Mouse (Mus musculus): ENCODE data around the gene Atxn7l1. TPM values are rescaled to one million over a fixed set of nuclear protein-coding genes. Genes with fewer than 3 reads are reported as not detected.

Gene Atxn7l1
- polyA plus RNA-seq, 1 experiment from 2014 or later: 15.7 TPM

DNA sequence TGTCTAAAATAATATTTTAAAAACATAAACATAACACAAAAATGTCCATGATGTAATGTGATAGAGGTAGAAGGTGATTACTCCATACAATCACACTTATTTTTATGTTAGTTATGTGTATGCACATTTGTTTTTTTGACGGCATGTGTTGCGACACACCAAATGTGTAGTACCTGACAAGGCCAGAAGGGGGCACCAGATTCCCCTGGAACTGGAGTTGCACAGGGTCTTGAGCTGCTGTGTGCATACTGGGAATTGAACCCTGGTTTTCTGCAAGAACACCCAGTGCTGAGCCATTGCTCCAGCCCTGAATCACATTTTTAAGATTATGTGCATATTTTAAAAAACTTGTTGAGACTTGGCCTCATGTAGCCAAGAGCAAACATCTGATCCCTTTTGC lies 133.3 kb downstream of the Atxn7l1 start:
- H3K27ac ChIP-seq (ENCODE audit: low read length): no peak overlapping the region
- no peak overlapping the region for H3K9ac ChIP-seq (ENCODE audit: low read length)
- no peaks in the 10 kb centered on the region for H3K9me3 ChIP-seq (ENCODE audit: control insufficient read depth, low read length)
- H3K27me3 ChIP-seq (ENCODE audit: control insufficient read depth, insufficient read depth, low read depth, low read length): no peaks in the 10 kb centered on the region
- 29% methylated on average over 2 of the region's 2 CpGs for WGBS
- no peak overlapping the region for H3K4me3 ChIP-seq (ENCODE audit: low read length)
- H3K4me2 ChIP-seq (ENCODE audit: low read depth, low read length): no peak overlapping the region
- ATAC-seq (ENCODE audit: low read depth): no peak
- H3K4me1 ChIP-seq (replicated peaks; ENCODE audit: control insufficient read depth, insufficient read depth, low read length): peaks cover 15% of the 10 kb centered on the region
- no peaks in the 10 kb centered on the region for H3K36me3 ChIP-seq (ENCODE audit: control insufficient read depth, insufficient read depth, low read length)

DNA sequence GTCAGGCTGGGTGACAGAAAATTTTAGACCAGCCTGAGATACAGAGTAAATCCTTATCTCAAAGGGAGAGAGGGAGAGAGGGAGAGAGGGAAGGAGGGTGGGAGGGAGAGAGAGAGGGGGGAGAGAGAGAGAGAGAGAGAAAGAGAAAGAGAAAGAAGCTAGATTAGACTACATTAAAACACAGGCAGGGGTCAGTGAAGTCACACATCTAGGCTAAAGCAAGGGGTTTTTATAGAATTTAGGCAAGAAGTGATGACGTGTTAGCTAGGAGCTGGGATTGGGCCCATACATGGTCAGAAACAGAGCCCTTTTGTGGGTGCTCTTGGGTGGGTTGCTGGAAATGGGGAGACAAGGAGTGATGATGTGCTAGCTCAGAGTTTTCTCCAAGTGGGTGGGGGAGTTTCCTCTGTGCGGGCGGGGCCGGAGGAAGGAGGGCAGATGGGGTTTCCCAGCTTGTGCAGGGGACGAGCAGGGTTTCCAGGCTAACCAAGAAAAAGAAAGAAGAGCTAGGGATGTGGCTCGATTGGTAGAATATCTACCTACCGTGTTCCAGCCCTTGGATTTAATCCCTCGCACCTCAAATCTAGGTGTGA lies 136.9 kb downstream of the Atxn7l1 start:
- no peak overlapping the region for H3K9ac ChIP-seq (ENCODE audit: low read length)
- no peaks in the 10 kb centered on the region for H3K36me3 ChIP-seq (ENCODE audit: control insufficient read depth, insufficient read depth, low read length)
- H3K27me3 ChIP-seq (ENCODE audit: control insufficient read depth, insufficient read depth, low read depth, low read length): no peaks in the 10 kb centered on the region
- H3K27ac ChIP-seq (ENCODE audit: low read length): no peak overlapping the region
- no peak for ATAC-seq (ENCODE audit: low read depth)
- H3K4me3 ChIP-seq (ENCODE audit: low read length): no peak overlapping the region
- peaks cover 26% of the 10 kb centered on the region for H3K4me1 ChIP-seq (replicated peaks; ENCODE audit: control insufficient read depth, insufficient read depth, low read length)
- 60% methylated on average over 8 of the region's 8 CpGs for WGBS
- H3K9me3 ChIP-seq (ENCODE audit: control insufficient read depth, low read length): no peaks in the 10 kb centered on the region
- no peak overlapping the region for H3K4me2 ChIP-seq (ENCODE audit: low read depth, low read length)

DNA sequence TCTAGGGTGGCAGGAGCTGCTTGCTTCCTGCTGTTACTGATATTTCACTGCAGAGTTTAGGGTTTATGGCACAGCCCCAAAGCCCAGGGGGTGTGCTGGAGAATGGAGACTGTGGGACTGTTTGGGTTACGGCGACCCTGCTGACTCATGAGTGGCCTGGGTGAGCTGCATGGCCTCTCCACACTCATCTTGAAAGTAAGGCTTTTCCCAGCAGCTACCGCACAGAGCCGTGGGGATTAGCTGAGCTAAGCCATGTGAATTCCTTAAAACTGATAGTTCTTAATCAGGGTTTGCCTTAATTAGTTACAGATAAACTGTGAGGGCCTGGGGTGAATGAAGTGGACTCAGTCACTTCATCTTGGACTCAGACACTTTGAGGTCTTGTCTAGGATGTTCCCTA lies 137.9 kb downstream of the Atxn7l1 start:
- WGBS: 30% methylated on average over 4 of the region's 4 CpGs
- Histone ChIP-seq H3K4me1 (replicated peaks; ENCODE audit: control insufficient read depth, insufficient read depth, low read length) (peaks cover 26% of the 10 kb centered on the region), H3K9me3 (ENCODE audit: control insufficient read depth, low read length) (no peaks in the 10 kb centered on the region), H3K27ac (ENCODE audit: low read length) (no peak overlapping the region), H3K9ac (ENCODE audit: low read length) (no peak overlapping the region), H3K4me2 (ENCODE audit: low read depth, low read length) (no peak overlapping the region), H3K4me3 (ENCODE audit: low read length) (no peak overlapping the region), H3K36me3 (ENCODE audit: control insufficient read depth, insufficient read depth, low read length) (no peaks in the 10 kb centered on the region), H3K27me3 (ENCODE audit: control insufficient read depth, insufficient read depth, low read depth, low read length) (no peaks in the 10 kb centered on the region)
- ATAC-seq (ENCODE audit: low read depth): peak; percentile 25; the same call in 1 of the 2 replicates

DNA sequence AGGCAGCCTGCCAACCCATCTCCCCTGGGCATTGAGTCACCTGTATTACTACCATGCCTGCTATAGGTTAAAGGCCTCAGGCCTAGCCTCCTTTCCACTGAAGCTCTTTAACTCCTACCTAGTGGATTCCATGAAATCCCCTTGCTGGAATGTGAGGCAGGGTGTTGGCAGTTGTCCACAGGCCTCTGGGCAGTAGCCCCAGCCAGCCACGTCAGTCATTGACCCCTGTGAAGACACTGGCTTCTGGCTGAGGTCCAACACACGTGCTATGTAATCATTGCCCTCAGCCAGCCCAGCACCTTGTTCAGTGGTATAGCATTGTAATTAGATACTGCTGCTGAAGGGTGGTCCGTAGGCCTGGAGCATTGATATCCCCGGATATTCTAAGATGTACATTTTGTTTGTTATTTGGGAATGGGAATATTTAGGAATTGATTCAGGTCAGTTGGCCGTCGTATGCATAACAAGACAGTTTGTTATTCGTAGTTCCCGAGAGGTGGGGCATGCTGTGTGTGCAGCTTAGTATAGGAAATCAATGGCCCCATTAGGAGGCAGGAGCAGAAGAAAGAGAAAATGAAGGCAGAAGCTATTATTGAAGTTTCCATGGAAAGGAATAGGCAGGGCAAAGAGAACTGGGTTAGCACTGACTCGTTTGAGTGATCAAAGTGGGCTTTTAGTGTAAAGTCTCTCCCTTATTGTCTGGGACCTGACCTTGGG lies 138.6 kb downstream of the Atxn7l1 start:
- H3K4me2 ChIP-seq (ENCODE audit: low read depth, low read length): no peak overlapping the region
- H3K27me3 ChIP-seq (ENCODE audit: control insufficient read depth, insufficient read depth, low read depth, low read length): no peaks in the 10 kb centered on the region
- H3K27ac ChIP-seq (ENCODE audit: low read length): no peak overlapping the region
- ATAC-seq (ENCODE audit: low read depth): peak; percentile 35
- no peak overlapping the region for H3K9ac ChIP-seq (ENCODE audit: low read length)
- no peak overlapping the region for H3K4me3 ChIP-seq (ENCODE audit: low read length)
- no peaks in the 10 kb centered on the region for H3K36me3 ChIP-seq (ENCODE audit: control insufficient read depth, insufficient read depth, low read length)
- no peaks in the 10 kb centered on the region for H3K9me3 ChIP-seq (ENCODE audit: control insufficient read depth, low read length)
- 54% methylated on average over 9 of the region's 9 CpGs for WGBS
- H3K4me1 ChIP-seq (replicated peaks; ENCODE audit: control insufficient read depth, insufficient read depth, low read length): peaks cover 27% of the 10 kb centered on the region

GRCm38 (mm10) chr12:33287686-33288085 lies 140.2 kb downstream of the Atxn7l1 start:
- Histone ChIP-seq H3K4me2 (ENCODE audit: low read depth, low read length) (no peak overlapping the region), H3K4me3 (ENCODE audit: low read length) (no peak overlapping the region), H3K9ac (ENCODE audit: low read length) (no peak overlapping the region), H3K27me3 (ENCODE audit: control insufficient read depth, insufficient read depth, low read depth, low read length) (no peaks in the 10 kb centered on the region), H3K36me3 (ENCODE audit: control insufficient read depth, insufficient read depth, low read length) (no peaks in the 10 kb centered on the region), H3K27ac (ENCODE audit: low read length) (no peak overlapping the region), H3K4me1 (replicated peaks; ENCODE audit: control insufficient read depth, insufficient read depth, low read length) (peaks cover 28% of the 10 kb centered on the region), H3K9me3 (ENCODE audit: control insufficient read depth, low read length) (no peaks in the 10 kb centered on the region)
- WGBS: 42% methylated on average over 3 of the region's 3 CpGs
- ATAC-seq (ENCODE audit: low read depth): no peak

DNA sequence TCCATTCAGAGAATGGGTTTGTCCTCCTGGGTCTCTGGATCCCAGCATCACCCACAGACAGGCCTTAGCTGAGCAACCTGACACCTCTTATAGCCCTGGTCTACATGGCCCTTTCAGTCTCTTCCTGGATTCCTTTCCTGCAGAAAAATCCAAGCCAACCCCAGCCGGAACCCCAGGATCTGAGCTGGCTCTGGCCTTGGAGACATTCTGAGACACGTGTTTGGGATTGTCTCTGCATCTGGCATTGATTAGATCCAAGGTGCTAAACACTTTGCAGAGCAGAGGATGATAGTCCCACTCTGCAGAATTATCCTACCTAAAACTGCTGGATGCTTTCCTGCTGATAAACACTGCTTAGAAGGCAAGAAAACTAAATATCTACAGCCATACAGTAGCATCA lies 141.3 kb downstream of the Atxn7l1 start:
- Histone ChIP-seq H3K27me3 (ENCODE audit: control insufficient read depth, insufficient read depth, low read depth, low read length) (no peaks in the 10 kb centered on the region), H3K4me1 (replicated peaks; ENCODE audit: control insufficient read depth, insufficient read depth, low read length) (peaks cover 28% of the 10 kb centered on the region), H3K9me3 (ENCODE audit: control insufficient read depth, low read length) (no peaks in the 10 kb centered on the region), H3K27ac (ENCODE audit: low read length) (no peak overlapping the region), H3K9ac (ENCODE audit: low read length) (no peak overlapping the region), H3K4me3 (ENCODE audit: low read length) (no peak overlapping the region), H3K4me2 (ENCODE audit: low read depth, low read length) (no peak overlapping the region), H3K36me3 (ENCODE audit: control insufficient read depth, insufficient read depth, low read length) (no peaks in the 10 kb centered on the region)
- no peak for ATAC-seq (ENCODE audit: low read depth)
- WGBS: 55% methylated on average over 2 of the region's 2 CpGs

DNA sequence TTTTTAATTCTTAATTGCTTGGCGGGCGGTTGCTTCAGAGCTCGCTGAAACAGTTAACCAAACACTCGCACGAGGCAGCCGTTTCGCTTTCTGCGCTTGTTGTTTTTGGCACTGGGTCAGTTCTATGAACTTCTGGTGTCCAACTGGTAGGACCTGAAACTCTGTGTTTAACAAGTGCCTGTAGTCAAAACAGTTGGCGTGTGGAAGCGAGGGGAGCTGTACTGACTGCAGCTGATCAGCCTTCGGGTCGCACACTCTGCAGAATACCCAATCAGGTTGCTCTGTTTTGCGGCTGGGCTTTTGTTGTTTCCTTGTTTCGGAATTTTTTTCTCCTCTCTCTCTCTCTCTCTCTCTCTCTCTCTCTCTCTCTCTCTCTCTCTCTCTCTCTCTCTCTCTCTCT lies 154.6 kb downstream of the Atxn7l1 start:
- under 1% methylated on average over 14 of the region's 14 CpGs for WGBS
- Histone ChIP-seq H3K4me3 (ENCODE audit: low read length) (peak overlapping the region; percentile 52), H3K4me1 (replicated peaks; ENCODE audit: control insufficient read depth, insufficient read depth, low read length) (peaks cover 11% of the 10 kb centered on the region), H3K9ac (ENCODE audit: low read length) (peak overlapping the region; percentile 37), H3K27ac (ENCODE audit: low read length) (peak overlapping the region; percentile 71), H3K4me2 (ENCODE audit: low read depth, low read length) (peak overlapping the region; percentile 65), H3K36me3 (ENCODE audit: control insufficient read depth, insufficient read depth, low read length) (no peaks in the 10 kb centered on the region), H3K27me3 (ENCODE audit: control insufficient read depth, insufficient read depth, low read depth, low read length) (no peaks in the 10 kb centered on the region), H3K9me3 (ENCODE audit: control insufficient read depth, low read length) (no peaks in the 10 kb centered on the region)
- ATAC-seq (ENCODE audit: low read depth): peak; percentile 93

DNA sequence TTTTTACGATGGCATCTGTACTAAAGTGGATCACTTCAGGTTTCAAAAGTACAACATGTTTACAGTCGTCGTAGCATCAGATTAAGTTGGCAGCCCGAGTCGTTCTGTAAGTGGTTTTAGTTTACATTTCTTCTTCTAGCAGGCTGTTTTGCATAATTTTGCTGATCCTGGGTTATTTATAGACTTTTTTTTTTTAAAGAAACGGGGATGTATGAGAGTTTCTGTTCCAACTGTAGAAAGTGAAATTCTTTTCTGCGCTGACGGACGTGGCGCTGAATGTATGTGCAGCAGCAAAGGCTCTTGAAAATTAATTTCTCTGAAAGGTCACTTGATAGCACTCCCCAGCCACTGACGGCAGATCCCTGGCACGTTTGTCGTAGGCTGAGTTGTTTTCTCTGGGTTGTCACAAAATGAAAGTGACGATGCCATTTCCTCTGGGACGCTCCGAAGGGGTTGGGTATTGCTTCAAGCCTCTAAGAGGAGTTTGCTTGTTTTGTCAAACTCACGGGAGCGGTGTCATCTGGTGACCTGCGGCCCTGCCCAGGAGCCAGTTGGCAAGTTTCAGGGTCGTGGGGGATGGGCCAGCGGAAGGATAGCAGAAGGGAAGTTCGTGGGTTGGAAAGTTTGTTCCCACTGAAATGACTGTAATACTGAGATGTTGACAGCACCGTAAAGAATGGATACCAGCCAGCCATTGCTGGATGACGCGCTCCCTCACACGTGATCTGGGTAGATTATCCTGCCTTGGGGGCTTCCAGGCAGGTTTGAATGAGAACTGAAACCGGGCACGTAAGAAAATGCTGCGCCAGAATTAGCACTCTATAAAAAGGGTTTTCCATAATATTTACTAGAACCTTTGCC lies 155.3 kb downstream of the Atxn7l1 start:
- Histone ChIP-seq H3K36me3 (ENCODE audit: control insufficient read depth, insufficient read depth, low read length) (no peaks in the 10 kb centered on the region), H3K27ac (ENCODE audit: low read length) (peak overlapping the region; percentile 71), H3K9ac (ENCODE audit: low read length) (peak overlapping the region; percentile 61), H3K9me3 (ENCODE audit: control insufficient read depth, low read length) (no peaks in the 10 kb centered on the region), H3K27me3 (ENCODE audit: control insufficient read depth, insufficient read depth, low read depth, low read length) (no peaks in the 10 kb centered on the region), H3K4me1 (replicated peaks; ENCODE audit: control insufficient read depth, insufficient read depth, low read length) (peaks cover 11% of the 10 kb centered on the region), H3K4me3 (ENCODE audit: low read length) (peak overlapping the region; percentile 52), H3K4me2 (ENCODE audit: low read depth, low read length) (peak overlapping the region; percentile 65)
- WGBS: under 1% methylated on average over 29 of the region's 29 CpGs
- ATAC-seq (ENCODE audit: low read depth): peak; percentile 52

GRCm38 (mm10) chr12:33303384-33303770 lies 155.9 kb downstream of the Atxn7l1 start:
- WGBS: 5% methylated on average over 9 of the region's 9 CpGs

More at GRCm38 (mm10) chr12:33303384-33303770, 155.9 kb downstream of the Atxn7l1 start:
- Histone ChIP-seq H3K36me3 (ENCODE audit: control insufficient read depth, insufficient read depth, low read length) (no peaks in the 10 kb centered on the region), H3K4me1 (replicated peaks; ENCODE audit: control insufficient read depth, insufficient read depth, low read length) (peaks cover 11% of the 10 kb centered on the region), H3K9me3 (ENCODE audit: control insufficient read depth, low read length) (no peaks in the 10 kb centered on the region), H3K27me3 (ENCODE audit: control insufficient read depth, insufficient read depth, low read depth, low read length) (no peaks in the 10 kb centered on the region), H3K4me3 (ENCODE audit: low read length) (peak overlapping the region; percentile 52), H3K4me2 (ENCODE audit: low read depth, low read length) (peak overlapping the region; percentile 65), H3K27ac (ENCODE audit: low read length) (peak overlapping the region; percentile 71), H3K9ac (ENCODE audit: low read length) (peak overlapping the region; percentile 61)
- peak; percentile 35 for ATAC-seq (ENCODE audit: low read depth)
